Mouse (Mus musculus) urinary bladder, adult 18-20 months (tissue): ENCODE measurements at regions not wholly inside any gene's neighbourhood (a gene's known extent, or its start where the extent isn't known, plus 50 kb on each side); places are given as distances from the start of the nearest gene placed in this dataset.

Source experiments
- DNase-seq, 2 experiments: peaks; one replicate each; pipeline ENCODE4 v3.0.0; 2022; ENCODE audit warnings: low spot score in 2 of 2, mixed read lengths in 2 of 2

GRCm38 (mm10) chr9:112909311-112910101 lies 673.8 kb upstream of the Arpp21 start:
- no peak for DNase-seq

DNA sequence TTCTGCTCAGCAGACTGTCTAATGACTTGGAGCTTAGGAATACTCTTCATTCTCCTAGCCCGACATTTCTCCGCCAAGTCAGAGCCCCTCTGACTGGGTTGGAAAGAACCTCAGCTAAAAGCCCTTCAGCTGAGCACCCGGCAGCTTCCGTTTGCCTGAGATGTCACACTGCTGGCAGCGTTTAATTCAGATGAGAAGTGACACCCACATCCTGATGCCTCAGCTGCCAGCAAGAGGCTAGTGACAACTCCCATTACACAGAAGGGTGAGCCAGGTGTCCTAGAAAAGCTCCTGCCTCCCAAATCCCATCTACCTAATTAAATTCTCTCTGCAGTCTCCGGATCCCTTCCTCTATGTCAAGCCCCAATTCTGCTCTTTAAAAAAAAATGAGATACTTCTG lies 670.2 kb upstream of the Arpp21 start:
- DNase-seq = no peak

DNA sequence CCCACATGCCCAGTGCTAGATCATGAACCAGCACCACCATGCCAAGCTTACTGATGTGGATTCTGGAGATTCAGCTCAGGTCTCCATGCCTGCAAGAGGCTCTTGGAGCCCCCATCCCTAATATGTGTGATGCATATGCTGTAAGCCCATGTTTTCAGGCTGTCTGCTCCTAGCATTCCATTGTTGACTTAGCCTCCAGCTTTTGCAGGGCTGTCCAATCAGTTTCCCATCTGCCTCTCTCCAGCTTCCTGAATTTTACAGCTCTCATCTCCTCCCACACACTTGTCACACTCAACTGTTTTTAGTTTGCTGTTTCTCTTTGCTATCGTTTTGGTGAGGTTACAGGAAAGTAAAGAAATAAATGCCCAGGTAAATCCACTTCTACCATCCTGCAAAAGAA lies 629.2 kb upstream of the Arpp21 start:
- DNase-seq = no peak

- no peak for DNase-seq
Measured at GRCm38 (mm10) chr9:112861136-112861535, 625.4 kb upstream of the Arpp21 start.

GRCm38 (mm10) chr9:112860307-112860893 lies 624.7 kb upstream of the Arpp21 start:
- DNase-seq = no peak

- DNase-seq = no peak
Measured at GRCm38 (mm10) chr9:112841473-112841872, 605.7 kb upstream of the Arpp21 start.

DNA sequence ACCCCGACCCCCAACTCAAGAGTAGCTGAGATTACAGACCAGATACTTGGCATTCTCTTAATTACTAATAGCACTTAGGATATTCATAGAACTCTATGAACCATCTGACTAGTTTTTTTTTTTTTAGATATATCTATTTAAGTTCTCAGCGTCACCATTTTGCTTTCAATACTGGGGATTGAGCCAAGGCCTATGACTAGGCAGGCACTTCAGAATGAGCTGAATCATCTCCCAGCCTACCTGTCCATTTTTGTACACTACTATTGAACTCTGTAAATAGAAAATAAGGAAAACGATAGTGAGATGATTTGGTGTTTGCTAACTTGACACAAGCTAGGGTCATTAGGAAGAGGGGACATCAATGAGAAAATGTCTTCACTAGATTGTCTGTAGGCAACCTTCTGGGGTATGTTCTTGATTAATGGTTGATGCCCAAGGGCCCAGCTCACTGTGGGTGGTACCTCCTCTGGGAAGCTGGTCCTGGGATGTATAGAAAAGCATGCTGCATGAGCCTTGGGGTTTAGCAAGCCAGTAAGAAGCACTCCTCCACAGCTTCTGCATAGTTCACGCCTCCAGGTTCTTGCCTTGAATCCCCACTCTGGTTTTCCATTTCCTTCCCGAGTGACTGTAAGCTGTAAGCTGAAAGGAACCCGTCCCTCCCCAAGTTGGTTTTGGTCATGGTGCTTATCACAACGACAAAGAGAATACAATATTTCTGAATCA lies 603.5 kb upstream of the Arpp21 start:
- no peak for DNase-seq

DNA sequence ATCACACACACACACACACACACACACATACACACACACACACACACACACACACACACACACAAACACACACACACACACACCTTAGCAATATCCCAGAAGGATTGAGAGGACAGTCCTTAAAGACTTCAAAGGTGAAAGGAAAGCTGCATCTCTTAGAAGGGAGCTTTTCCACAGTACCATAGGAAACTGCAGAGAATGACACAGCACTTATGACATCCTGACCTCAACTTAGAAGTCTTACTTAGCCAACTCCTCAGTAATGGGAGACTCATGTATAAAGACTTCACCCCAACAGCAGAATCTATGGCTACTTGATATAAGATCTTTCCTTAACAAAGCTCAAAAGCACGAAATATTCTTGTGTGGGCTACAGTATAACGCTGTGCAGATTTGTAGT lies 601.8 kb upstream of the Arpp21 start:
- no peak for DNase-seq

- no peak for DNase-seq
Measured at GRCm38 (mm10) chr9:112834441-112835245, 598.9 kb upstream of the Arpp21 start.

GRCm38 (mm10) chr9:112831102-112831501 lies 595.4 kb upstream of the Arpp21 start:
- DNase-seq = no peak

DNA sequence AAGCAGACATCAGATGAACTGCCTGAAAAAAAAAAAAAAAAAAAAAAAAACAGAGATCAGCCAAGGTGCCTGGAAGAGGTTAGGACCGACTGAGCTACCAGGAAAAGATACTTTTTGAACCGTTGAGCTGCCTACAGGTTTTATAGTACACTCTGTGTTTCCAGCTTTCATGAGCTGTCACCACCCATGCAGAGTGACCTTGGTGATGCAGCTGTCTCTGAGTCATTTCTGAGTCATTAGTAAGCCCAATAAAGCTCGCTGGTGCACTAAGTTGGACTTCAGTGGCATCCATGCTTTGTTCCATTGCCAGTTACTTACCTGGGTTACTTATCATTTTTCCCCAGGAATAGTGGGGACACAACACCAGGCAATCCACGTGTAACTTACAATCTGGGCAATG lies 592.9 kb upstream of the Arpp21 start:
- no peak for DNase-seq

DNA sequence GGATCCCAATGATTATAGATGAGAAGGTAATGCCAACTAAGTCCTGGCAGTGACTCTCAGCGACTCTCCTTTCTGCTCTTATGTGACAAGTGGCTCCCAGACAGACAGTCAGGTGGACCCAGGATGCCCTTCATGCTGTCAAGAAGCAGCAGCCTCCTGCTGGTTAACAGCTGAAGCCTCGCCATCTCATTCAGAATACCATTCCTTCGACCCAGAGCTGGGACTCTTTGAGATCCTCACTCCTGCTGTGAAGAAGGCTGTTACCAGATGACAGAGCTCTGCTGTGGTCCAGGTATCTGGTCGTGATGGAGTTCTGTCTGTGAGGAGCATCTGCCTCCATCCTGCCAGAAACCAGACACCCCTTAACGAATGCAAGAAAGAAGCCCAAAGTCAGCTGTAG lies 590.9 kb upstream of the Arpp21 start:
- no peak for DNase-seq

GRCm38 (mm10) chr9:112821940-112822339 lies 586.2 kb upstream of the Arpp21 start:
- no peak for DNase-seq

DNA sequence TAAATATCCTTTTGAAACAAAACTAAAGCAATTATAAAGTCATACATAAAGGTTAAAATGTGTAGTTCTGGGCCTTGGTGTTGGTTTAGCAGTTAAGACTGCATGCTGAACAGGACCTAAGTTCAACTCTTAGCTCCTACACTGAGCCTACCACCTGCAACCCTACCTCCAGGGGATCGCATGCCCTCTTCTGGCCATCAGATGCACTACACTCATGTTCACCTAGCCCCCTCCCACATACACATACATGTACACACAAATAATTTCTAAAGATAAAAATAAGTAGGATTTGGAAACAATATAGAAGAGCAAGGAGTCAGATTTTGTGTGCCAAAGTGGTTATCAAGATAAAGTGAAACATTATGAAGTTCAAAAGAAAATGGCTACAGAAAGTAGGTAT lies 576.2 kb upstream of the Arpp21 start:
- no peak for DNase-seq

DNA sequence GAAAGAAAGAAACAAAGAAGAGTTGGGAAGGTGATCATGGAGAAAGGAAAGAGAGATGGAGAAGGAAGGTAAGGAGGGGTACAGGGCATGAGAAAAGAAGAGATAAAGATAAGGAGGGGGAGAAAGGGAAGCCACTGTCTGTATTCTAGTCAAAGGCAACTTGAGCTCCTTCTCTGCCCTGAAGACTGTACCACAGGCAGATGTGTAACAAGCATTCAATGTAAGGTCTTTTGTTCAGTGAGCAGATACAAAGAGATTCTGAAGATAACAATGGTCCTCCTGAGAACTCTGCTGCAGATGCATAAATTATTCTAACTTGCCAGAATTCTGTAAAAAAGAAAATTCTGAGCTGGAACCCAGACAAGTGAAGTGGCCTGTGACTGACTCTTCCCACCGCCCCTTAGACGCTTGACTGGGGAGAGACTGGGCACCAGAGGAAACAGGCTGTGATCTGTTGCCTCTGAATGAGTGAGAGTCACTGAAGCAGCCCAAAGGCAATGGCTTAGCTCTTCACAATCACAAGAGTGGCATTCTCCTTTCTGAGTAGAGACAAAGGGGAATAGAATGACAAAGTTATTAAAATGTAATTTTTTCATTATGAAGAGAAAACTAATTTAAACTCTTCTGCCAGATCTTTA lies 564.0 kb upstream of the Arpp21 start:
- DNase-seq = no peak

DNA sequence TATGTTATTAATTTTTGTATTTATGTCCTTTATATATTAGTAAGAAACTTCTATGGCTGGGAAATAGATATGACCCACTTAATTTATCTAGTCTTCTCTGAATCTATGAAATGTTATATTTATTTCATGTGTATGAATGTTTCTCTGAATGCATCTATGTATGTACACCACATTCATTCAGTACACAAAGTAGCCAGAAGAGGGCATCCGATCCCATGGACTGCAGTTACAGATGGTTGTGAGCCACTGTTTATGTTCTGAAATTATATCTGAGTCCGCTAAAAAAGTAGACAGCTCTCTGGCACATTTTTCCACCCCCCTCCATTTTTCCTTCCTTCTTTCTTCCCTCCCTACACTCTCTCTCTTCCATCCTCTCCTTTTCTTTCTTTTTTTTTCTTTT lies 557.8 kb upstream of the Arpp21 start:
- DNase-seq = no peak

DNA sequence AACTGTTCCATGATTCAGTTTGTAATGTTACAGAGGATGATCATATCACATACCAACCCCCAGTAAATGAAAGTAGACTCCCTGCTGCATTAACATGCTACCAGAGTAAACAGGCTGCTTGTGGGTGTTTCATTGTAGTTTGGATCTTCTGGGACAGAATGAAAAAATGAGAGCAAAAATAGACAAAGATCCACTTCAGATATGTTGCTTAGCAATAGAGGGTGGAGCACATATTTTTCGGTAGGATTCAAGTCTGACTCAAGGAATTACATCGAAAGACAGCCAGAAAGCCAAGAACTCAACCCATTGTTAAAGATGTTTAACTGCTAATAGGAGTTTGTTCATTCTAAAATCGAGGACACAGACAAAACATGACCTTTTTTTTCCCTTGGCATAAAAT lies 536.2 kb upstream of the Arpp21 start:
- no peak for DNase-seq

GRCm38 (mm10) chr9:112744616-112745015 lies 508.9 kb upstream of the Arpp21 start:
- DNase-seq = no peak

DNA sequence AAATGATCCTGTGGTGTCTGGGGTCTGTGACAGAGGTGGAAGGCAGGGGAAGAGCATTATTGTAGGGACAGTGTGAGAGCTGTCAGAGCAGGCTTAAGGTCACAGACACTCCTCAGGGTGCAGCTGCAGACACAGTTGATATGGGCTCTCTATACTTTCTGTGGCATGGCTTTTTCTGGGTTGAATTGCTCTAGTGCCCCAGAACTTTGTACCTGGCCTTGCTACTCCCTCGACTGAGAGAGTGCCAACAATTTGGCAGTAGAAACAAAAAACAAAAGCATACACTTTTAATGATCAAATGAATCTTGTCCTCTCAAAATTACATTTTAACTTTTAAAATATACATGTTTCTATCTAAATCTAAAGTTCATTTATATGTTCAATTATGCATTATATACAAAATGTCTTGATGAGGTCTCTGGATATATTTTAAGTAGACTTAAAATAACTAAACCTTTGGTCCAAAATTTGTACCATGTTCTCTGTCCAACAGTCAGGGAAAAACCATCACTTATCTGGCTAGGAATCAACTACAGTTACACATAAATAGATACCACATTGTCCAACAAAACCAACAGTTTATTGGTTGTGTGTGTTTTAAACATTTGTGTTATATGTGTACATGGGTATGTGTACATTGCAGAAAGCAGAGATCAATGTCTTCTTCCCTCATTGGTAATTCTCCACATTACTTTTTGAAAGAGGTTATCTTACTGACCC lies 508.3 kb upstream of the Arpp21 start:
- no peak for DNase-seq

DNA sequence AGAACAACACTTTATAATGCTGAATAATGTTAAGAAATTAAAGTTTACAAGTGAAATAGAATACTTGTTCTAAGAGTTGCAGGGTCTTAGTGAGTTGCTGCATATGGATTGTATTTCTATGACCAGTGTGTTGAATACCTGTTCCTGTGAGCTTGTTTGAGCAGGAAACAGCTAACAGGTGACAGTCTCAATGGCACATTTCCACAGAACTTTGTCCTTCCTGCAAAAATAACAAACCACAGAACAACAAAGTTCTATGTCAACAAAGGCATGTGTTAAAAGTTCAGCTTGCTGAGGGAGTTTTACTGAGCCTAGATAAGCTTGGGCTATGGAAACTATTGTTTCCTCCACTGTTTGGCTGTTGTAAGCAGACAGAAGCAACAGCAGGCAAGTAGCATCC lies 500.0 kb upstream of the Arpp21 start:
- DNase-seq = no peak

GRCm38 (mm10) chr9:112725523-112725922 lies 489.8 kb upstream of the Arpp21 start:
- no peak for DNase-seq
